Mouse (Mus musculus) ES-E14 (cell line): ENCODE data around the gene Ankrd35.
"Not testable (repeated sequence)": the region's sequence is repeated elsewhere in the genome, so short reads cannot be mapped to it uniquely, and the experiment has no call there.

Experiments
- CHD2 ChIP-seq: IDR thresholded peaks from 2 replicates; pipeline ENCODE4 v1.6.1; 2014; ENCODE audit warnings: mild to moderate bottlenecking, low read depth, low read length, inconsistent platforms
- MAFK ChIP-seq: IDR thresholded peaks from 2 replicates; pipeline ENCODE4 v1.6.1; 2014; ENCODE audit warnings: mild to moderate bottlenecking, low read depth, low read length, inconsistent platforms; ENCODE audit not compliant: insufficient read depth
- ZC3H11A ChIP-seq: IDR thresholded peaks from 2 replicates; pipeline ENCODE4 v1.6.1; 2012; ENCODE audit warnings: low read depth, mild to moderate bottlenecking, inconsistent platforms, low read length, borderline replicate concordance
- ZNF384 ChIP-seq: IDR thresholded peaks from 2 replicates; pipeline ENCODE4 v1.6.1; 2012; ENCODE audit warnings: low read depth, low read length, inconsistent platforms

DNA sequence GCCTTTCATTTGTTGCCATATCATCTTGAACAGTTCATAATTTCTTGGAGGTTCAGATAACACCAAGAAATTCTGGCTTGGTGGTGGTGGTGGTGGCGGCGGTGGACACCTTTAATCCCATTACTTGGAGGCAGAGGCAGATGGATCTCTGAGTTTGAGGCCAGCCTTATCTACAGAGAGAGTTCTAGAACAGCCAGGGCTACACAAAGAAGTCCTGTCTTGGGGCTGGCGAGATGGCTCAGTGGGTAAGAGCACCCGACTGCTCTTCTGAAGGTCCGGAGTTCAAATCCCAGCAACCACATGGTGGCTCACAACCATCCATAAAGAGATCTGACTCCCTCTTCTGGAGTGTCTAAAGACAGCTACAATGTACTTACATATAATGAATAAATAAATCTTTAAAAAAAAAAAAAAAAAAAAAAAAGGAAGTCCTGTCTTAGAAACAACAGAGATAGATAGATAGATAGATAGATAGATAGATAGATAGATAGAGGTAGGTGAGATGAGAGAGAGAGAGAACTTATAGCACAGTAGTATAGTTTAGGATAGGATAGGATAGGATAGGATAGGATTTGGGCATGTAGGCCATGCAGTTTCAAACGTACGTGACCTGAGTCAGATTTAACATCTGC lies 4.1 kb upstream of the Ankrd35 start:
- TF ChIP-seq ZNF384, CHD2, MAFK, ZC3H11A: not testable (repeated sequence)
